Comparison of ENCODE assay signal across 9 mouse cellular contexts in the genomic region with DNA sequence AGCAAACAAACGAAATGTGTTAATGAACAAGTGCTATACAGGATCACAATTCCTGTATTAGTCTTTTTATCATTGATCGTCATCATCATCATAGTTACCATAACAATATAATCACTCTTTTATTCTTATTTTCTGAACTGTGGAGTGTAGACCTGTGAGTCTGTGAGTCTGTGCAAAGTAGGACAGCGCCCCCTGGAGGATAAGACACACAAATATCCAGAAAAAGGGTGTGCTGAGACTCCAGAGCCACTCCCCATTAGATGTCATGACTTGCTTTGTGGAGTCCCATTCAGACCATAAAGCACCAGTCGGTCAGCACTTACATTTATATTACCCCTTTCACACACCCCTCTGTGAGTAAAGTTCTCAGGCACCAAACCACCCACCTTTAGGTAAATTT.
DNase-seq lines count a peak whose midpoint lies in the region; ATAC-seq and TF ChIP-seq lines count a peak whose summit lies in the region.
"Had no signal": no experiment of that assay in that cellular context is flagged by ENCODE, and none has a peak within 500 bp of the region (broad histone marks: within the 10 kb centered on the region; RNA-seq: fewer than 3 reads in every experiment).

No protein-coding gene starts in this region.

- in situ Hi-C loops in CH12.LX (cut with MboI; ENCODE audit: low pct_ligation_motif_present, low pct_unique_long_range_greater_than_20kb, low sequenced_read_pairs): no loop called here

- DNase-seq in kidney, adult 9 months: peak; percentile 31
- DNase-seq in CH12.LX (ENCODE audit: extremely low read depth) (peak; percentile 64), NIH3T3 (ENCODE audit: low read depth) (peak; percentile 11)
- DNase-seq in lung, postnatal 14 days: peak; percentile 9
- no peak for DNase-seq in urinary bladder, postnatal 10 days (ENCODE audit: low spot score)

- no peaks in the 10 kb centered on the region for H3K4me1 ChIP-seq in kidney, embryonic 14.5 days (ENCODE audit: control insufficient read depth, insufficient read depth, low read length)
- no peaks in the 10 kb centered on the region for H3K4me1 ChIP-seq in CH12.LX (ENCODE audit: control insufficient read depth in 1 of 2, insufficient read depth in 2 of 2)
- 0 out of 2 replicates have a peak, but pooled peaks cover 9% of the 10 kb centered on the region for H3K4me1 ChIP-seq in forebrain, embryonic 15.5 days
- H3K4me1 ChIP-seq: embryonic facial prominence, embryonic 12.5 days had no signal

- no peaks in the 10 kb centered on the region for H3K27me3 ChIP-seq in kidney, embryonic 14.5 days (ENCODE audit: control insufficient read depth, insufficient read depth, low read length)
- H3K27me3 ChIP-seq in CH12.LX (replicated peaks): no peaks in the 10 kb centered on the region
- no peaks in the 10 kb centered on the region for H3K27me3 ChIP-seq in forebrain, embryonic 15.5 days
- H3K27me3 ChIP-seq: embryonic facial prominence, embryonic 12.5 days had no signal

- H3K36me3 ChIP-seq in kidney, embryonic 14.5 days (ENCODE audit: control insufficient read depth, insufficient read depth, low read length): no peaks in the 10 kb centered on the region
- no peaks in the 10 kb centered on the region for H3K36me3 ChIP-seq in CH12.LX (replicated peaks in 1 of 2; ENCODE audit: control insufficient read depth in 1 of 2, insufficient read depth in 1 of 2, low read length in 1 of 2)
- no peaks in the 10 kb centered on the region for H3K36me3 ChIP-seq in forebrain, embryonic 15.5 days
- H3K36me3 ChIP-seq: embryonic facial prominence, embryonic 12.5 days had no signal

- no peak overlapping the region for H3K27ac ChIP-seq in kidney, embryonic 14.5 days (ENCODE audit: low read depth, low read length)
- H3K27ac ChIP-seq in CH12.LX (ENCODE audit: insufficient read depth, low read depth): no peak overlapping the region
- H3K27ac ChIP-seq in forebrain, embryonic 15.5 days (replicated peaks): no peak overlapping the region
- H3K27ac ChIP-seq: embryonic facial prominence, embryonic 12.5 days had no signal

- dilution Hi-C loops in CH12.LX (cut with MboI; ENCODE audit: extremely low pct_ligation_motif_present, extremely low pct_unique_long_range_greater_than_20kb, low sequenced_read_pairs): no loop called here

- 56% methylated on average over 4 of the region's 4 CpGs for WGBS in kidney, embryonic 14.5 days
- 58% methylated on average over 4 of the region's 4 CpGs for WGBS in forebrain, embryonic 15.5 days

- TF ChIP-seq EP300 in CH12.LX (IDR thresholded peaks at IDR 0.05; ENCODE audit: low read length): no peak

- TF ChIP-seq RAD21 in CH12.LX (IDR thresholded peaks at IDR 0.05; ENCODE audit: low read depth, low read length): peak; percentile 16

- no peaks in the 10 kb centered on the region for H3K9me3 ChIP-seq in kidney, embryonic 14.5 days (ENCODE audit: control insufficient read depth, low read length)
- H3K9me3 ChIP-seq in CH12.LX (replicated peaks; ENCODE audit: low read length): no peaks in the 10 kb centered on the region
- H3K9me3 ChIP-seq in forebrain, embryonic 15.5 days: no peaks in the 10 kb centered on the region
- H3K9me3 ChIP-seq: embryonic facial prominence, embryonic 12.5 days had no signal

- TF ChIP-seq CTCF in CH12.LX (conservative IDR thresholded peaks at IDR 0.05 in 1 of 2, IDR thresholded peaks at IDR 0.05 in 1 of 2; ENCODE audit: low read depth in 2 of 2, low read length in 2 of 2): peak; percentile 33 to 37

- TF ChIP-seq POLR2A in CH12.LX (IDR thresholded peaks at IDR 0.05; ENCODE audit: low read depth, low read length): no peak

- no peak overlapping the region for H3K4me2 ChIP-seq in kidney, embryonic 14.5 days (replicated peaks; ENCODE audit: low read depth, low read length)
- H3K4me2 ChIP-seq in CH12.LX (ENCODE audit: insufficient read depth, low read depth, poor library complexity, severe bottlenecking): no peak overlapping the region
- no peak overlapping the region for H3K4me2 ChIP-seq in forebrain, embryonic 15.5 days (replicated peaks)
- H3K4me2 ChIP-seq: embryonic facial prominence, embryonic 12.5 days had no signal

- ATAC-seq in kidney, embryonic 14.5 days (ENCODE audit: low FRiP score, low TSS enrichment): no peak
- peak; percentile 30; the same call in 1 of the 2 replicates for ATAC-seq in forebrain, embryonic 15.5 days (replicated peaks)
- no peak for ATAC-seq in activated CD4-positive, CD25-positive, alpha-beta regulatory T cell, adult 4 months

- no peaks in the 10 kb centered on the region for H3K79me2 ChIP-seq in CH12.LX (replicated peaks; ENCODE audit: control insufficient read depth, extremely low read depth, insufficient read depth, poor library complexity, severe bottlenecking)

- H3K4me3 ChIP-seq in kidney, embryonic 14.5 days (ENCODE audit: low read length): no peak overlapping the region
- H3K4me3 ChIP-seq in CH12.LX (replicated peaks in 1 of 3; ENCODE audit: low read depth in 2 of 3, low read length in 2 of 3, poor library complexity in 1 of 3): no peak overlapping the region
- H3K4me3 ChIP-seq in forebrain, embryonic 15.5 days: no peak overlapping the region
- H3K4me3 ChIP-seq: embryonic facial prominence, embryonic 12.5 days had no signal

- H3K9ac ChIP-seq in kidney, embryonic 14.5 days (ENCODE audit: low read depth, low read length): no peak overlapping the region
- no peak overlapping the region for H3K9ac ChIP-seq in CH12.LX (ENCODE audit: insufficient read depth, low read depth)
- H3K9ac ChIP-seq in forebrain, embryonic 15.5 days (replicated peaks): no peak overlapping the region
- H3K9ac ChIP-seq: embryonic facial prominence, embryonic 12.5 days had no signal

TF ChIP-seq in CH12.LX, 34 proteins besides CTCF, POLR2A, EP300 and RAD21:
- TF ChIP-seq ZNF384 (IDR thresholded peaks at IDR 0.05; ENCODE audit: low read depth, low read length) (no peak), POLR2AphosphoS2 (IDR thresholded peaks at IDR 0.05; ENCODE audit: low read depth, low read length) (no peak), E2F4 (IDR thresholded peaks at IDR 0.05; ENCODE audit: insufficient replicate concordance, low read depth, low read length) (no peak), MAZ (IDR thresholded peaks at IDR 0.05; ENCODE audit: low read depth, low read length) (no peak), CHD1 (IDR thresholded peaks at IDR 0.05; ENCODE audit: low read depth, low read length) (no peak)
TF ChIP-seq in CH12.LX: peak in this region for 0.
